Mouse (Mus musculus) ES-E14 (cell line): ENCODE measurements around the gene Gm16253. TPM values are rescaled to one million over a fixed set of nuclear protein-coding genes. Genes with fewer than 3 reads are reported as not detected.

Source experiments
- DNase-seq: peaks from one replicate; pipeline ENCODE4 v3.0.0-alpha.2; 2013; ENCODE audit warnings: low read depth, low spot score
- H3K27ac ChIP-seq: 2 replicates; pipeline ENCODE4 v1.5.1; 2012; ENCODE audit warnings: low read depth, mild to moderate bottlenecking, low read length, moderate library complexity, mixed read lengths; ENCODE audit not compliant: poor library complexity, insufficient read depth, severe bottlenecking
- H3K36me3 ChIP-seq: 2 replicates; pipeline ENCODE4 v1.6.1; 2012; ENCODE audit warnings: mild to moderate bottlenecking, low read length, moderate library complexity, mixed read lengths; ENCODE audit not compliant: control insufficient read depth, poor library complexity, insufficient read depth, severe bottlenecking
- H3K4me1 ChIP-seq, 2 experiments: fragments of 150-350 bp in 1 of 2; sonication (generic) in 1 of 2; 2 replicates each; pipeline ENCODE4 v1.6.1; 2012; ENCODE audit warnings: low read length in 2 of 2, mild to moderate bottlenecking in 1 of 2, mixed read lengths in 1 of 2; ENCODE audit not compliant: control insufficient read depth in 2 of 2, insufficient read depth in 2 of 2, poor library complexity in 1 of 2
- H3K4me3 ChIP-seq, 2 experiments: fragments of 150-350 bp in 1 of 2; sonication (generic) in 1 of 2; 2 replicates each; pipeline ENCODE4 v1.5.1; 2012; ENCODE audit warnings: low read length in 2 of 2, low read depth in 1 of 2, mild to moderate bottlenecking in 1 of 2, mixed read lengths in 1 of 2; ENCODE audit not compliant: insufficient read depth in 1 of 2, poor library complexity in 1 of 2, severe bottlenecking in 1 of 2
- H3K9ac ChIP-seq: 2 replicates; pipeline ENCODE4 v1.6.1; 2012; ENCODE audit warnings: low read depth, mild to moderate bottlenecking, low read length, mixed read lengths; ENCODE audit not compliant: poor library complexity, insufficient read depth, severe bottlenecking
- H3K9me3 ChIP-seq: fragments of 150-350 bp; sonication (generic); 2 replicates; pipeline ENCODE4 v1.6.1; 2012; ENCODE audit warnings: low read depth, mild to moderate bottlenecking, low read length; ENCODE audit not compliant: control insufficient read depth, insufficient read depth
- CHD2 ChIP-seq: IDR thresholded peaks from 2 replicates; pipeline ENCODE4 v1.6.1; 2014; ENCODE audit warnings: mild to moderate bottlenecking, low read depth, low read length, inconsistent platforms
- HCFC1 ChIP-seq: IDR thresholded peaks from 2 replicates; pipeline ENCODE4 v1.6.1; 2012; ENCODE audit warnings: low read length, inconsistent platforms, borderline replicate concordance; ENCODE audit not compliant: insufficient read depth
- MAFK ChIP-seq: IDR thresholded peaks from 2 replicates; pipeline ENCODE4 v1.6.1; 2014; ENCODE audit warnings: mild to moderate bottlenecking, low read depth, low read length, inconsistent platforms; ENCODE audit not compliant: insufficient read depth
- ZC3H11A ChIP-seq: IDR thresholded peaks from 2 replicates; pipeline ENCODE4 v1.6.1; 2012; ENCODE audit warnings: low read depth, mild to moderate bottlenecking, inconsistent platforms, low read length, borderline replicate concordance
- ZNF384 ChIP-seq: IDR thresholded peaks from 2 replicates; pipeline ENCODE4 v1.6.1; 2012; ENCODE audit warnings: low read depth, low read length, inconsistent platforms
- in situ Hi-C, 2 experiments: fragments of 600-800 bp; cut with MboI; formaldehyde crosslinking; loops; one replicate each; pipeline ENCODE4 v1.15.1; 2025; ENCODE audit warnings: low sequenced_read_pairs in 2 of 2, inconsistent platforms in 1 of 2; ENCODE audit not compliant: unreplicated experiment in 2 of 2
- total RNA-seq: library from RNA; depleted of rRNA; stranded (reverse); fragments of 300-350 nt; gene quantifications from 2 replicates; pipeline ENCODE4 v1.2.3, GENCODE M21; 2012

Gene Gm16253
- total RNA-seq, 1 experiment = 2.0 TPM

GRCm38 (mm10) chr3:96559911-96560850, 16.6 kb upstream of the Gm16253 start:
- Histone ChIP-seq H3K9me3 (no peaks in the 10 kb centered on the region), H3K4me1 (peaks cover 6 to 15% of the 10 kb centered on the region in 2 experiments), H3K9ac (peak overlapping the region; percentile 55), H3K4me3 (peak overlapping the region; percentile 60 to 89), H3K36me3 (peaks cover 28% of the 10 kb centered on the region), H3K27ac (no peak overlapping the region)
- in situ Hi-C loops = no loop called here
- TF ChIP-seq HCFC1 = no peak
- no peak for DNase-seq

GRCm38 (mm10) chr3:96560881-96561668, 15.7 kb upstream of the Gm16253 start:
- H3K36me3 ChIP-seq = peaks cover 28% of the 10 kb centered on the region
- DNase-seq = no peak
- TF ChIP-seq HCFC1 (no peak), CHD2 (no peak)
- H3K4me1 ChIP-seq = peaks cover 9 to 17% of the 10 kb centered on the region in 2 experiments
- peak overlapping the region; percentile 60 to 89 for H3K4me3 ChIP-seq
- H3K9ac ChIP-seq = peak overlapping the region; percentile 16; the same call in 1 of the 2 replicates
- no peaks in the 10 kb centered on the region for H3K9me3 ChIP-seq
- in situ Hi-C loops = no loop called here
- no peak overlapping the region for H3K27ac ChIP-seq

- H3K9ac ChIP-seq = no peak overlapping the region; the same call in 1 of the 2 replicates
- in situ Hi-C loops = no loop called here
- peak overlapping the region in 1 of 2 experiments; percentile 60; a peak in 2 of 4 replicates for H3K4me3 ChIP-seq
- peaks cover 28% of the 10 kb centered on the region for H3K36me3 ChIP-seq
- DNase-seq = no peak
- no peaks in the 10 kb centered on the region for H3K9me3 ChIP-seq
- peak overlapping the region; percentile 29; the same call in 1 of the 2 replicates for H3K27ac ChIP-seq
- TF ChIP-seq HCFC1 (no peak), CHD2 (no peak), ZC3H11A (no peak), ZNF384 (no peak), MAFK (no peak)
- peaks cover 9 to 19% of the 10 kb centered on the region in 2 experiments for H3K4me1 ChIP-seq
These were observed 14.7 kb upstream of the Gm16253 start for GRCm38 (mm10) chr3:96561946-96562681.

GRCm38 (mm10) chr3:96563267-96563666, 13.5 kb upstream of the Gm16253 start:
- H3K4me1 ChIP-seq = peaks cover 9 to 21% of the 10 kb centered on the region in 2 experiments
- H3K9me3 ChIP-seq = no peaks in the 10 kb centered on the region
- H3K27ac ChIP-seq = no peak overlapping the region
- in situ Hi-C loops = no loop called here
- no peak overlapping the region; the same call in 1 of the 2 replicates for H3K9ac ChIP-seq
- H3K36me3 ChIP-seq = peaks cover 28% of the 10 kb centered on the region
- 0 out of 4 replicates have a peak overlapping the region, but pooled peaks of 1 of the 2 experiments have one; percentile 7 for H3K4me3 ChIP-seq
- DNase-seq = no peak
- TF ChIP-seq MAFK = no peak
- TF ChIP-seq HCFC1 = no peak
- no peak for TF ChIP-seq CHD2
- TF ChIP-seq ZC3H11A = no peak
- TF ChIP-seq ZNF384 = no peak
